Mouse (Mus musculus): Measurements from ENCODE around the gene Socs3.

DNA sequence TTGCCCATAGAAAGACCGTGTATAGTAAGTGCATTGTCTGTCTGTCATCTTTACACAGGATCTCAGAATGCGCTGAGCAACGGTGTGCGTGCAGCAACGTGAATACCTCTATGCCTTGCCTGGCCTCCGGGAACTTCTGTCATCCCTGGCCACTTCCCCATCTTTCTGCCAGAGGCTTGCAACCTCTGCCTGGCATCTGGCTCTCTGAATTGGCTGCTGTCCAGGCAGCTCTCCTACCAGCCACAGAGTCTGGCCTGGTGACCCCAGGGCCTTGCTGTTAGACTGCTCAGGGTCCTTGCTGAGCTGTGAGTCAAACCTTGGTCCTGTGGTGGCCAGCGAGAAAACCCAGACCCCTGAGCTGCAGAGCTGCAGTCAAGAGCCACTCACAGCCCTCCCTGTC is 11.7 kb downstream of the Socs3 start:
- TF ChIP-seq CTCF (conservative IDR thresholded peaks at IDR 0.05; ENCODE audit: insufficient read depth, insufficient read length, low read depth, low read length) (no peak), POLR2A (IDR thresholded peaks at IDR 0.05; ENCODE audit: low read depth, low read length) (no peak)

Measured in kidney, adult 2 months (tissue).